Mouse (Mus musculus) spleen, adult 2 months (tissue): ENCODE measurements around the gene Gadl1.

Experiments used
- CTCF ChIP-seq: fragments of 200-500 bp; IDR thresholded peaks from 2 replicates; pipeline ENCODE4 v1.5.1; 2011; ENCODE audit warnings: mild to moderate bottlenecking, inconsistent platforms; ENCODE audit not compliant: insufficient read depth, insufficient read length, insufficient replicate concordance; ENCODE audit errors: extremely low read depth
- POLR2A ChIP-seq: fragments of 200-500 bp; IDR thresholded peaks from 2 replicates; pipeline ENCODE4 v1.6.1; 2011; ENCODE audit warnings: low read depth, low read length, inconsistent platforms

- TF ChIP-seq CTCF, result no peak
- TF ChIP-seq POLR2A, result no peak
Observed at GRCm38 (mm10) chr9:115966746-115967145, 57.5 kb downstream of the Gadl1 start.
